Mouse (Mus musculus) heart, postnatal 0 days (tissue): Measurements from ENCODE around the gene Psme4. TPM values are rescaled to one million over a fixed set of nuclear protein-coding genes. Genes with fewer than 3 reads are reported as not detected.

Experiments
- ATAC-seq: fragments of 200-750 bp; cut with Nextera tagmentation; 2 replicates; pipeline ENCODE4 v1.8.0; 2017; ENCODE audit warnings: low read depth, moderate number of reproducible peaks, moderate library complexity; ENCODE audit not compliant: insufficient read depth
- DNase-seq: peaks from one replicate; pipeline ENCODE4 v3.0.0-alpha.2; 2016; ENCODE audit warnings: low spot score
- H3K27ac ChIP-seq: fragments of 300-500 bp; sonication (generic); 2 replicates; pipeline ENCODE4 v1.5.1; 2014; ENCODE audit warnings: low read depth, mild to moderate bottlenecking
- H3K27me3 ChIP-seq: fragments of 300-500 bp; sonication (generic); 2 replicates; pipeline ENCODE4 v1.6.1; 2014; ENCODE audit warnings: low read length, mixed read lengths; ENCODE audit not compliant: control insufficient read depth, insufficient read depth
- H3K36me3 ChIP-seq: fragments of 300-500 bp; sonication (generic); replicated peaks from 2 replicates; pipeline ENCODE4 v1.6.1; 2014; ENCODE audit warnings: low read length, mixed read lengths; ENCODE audit not compliant: control insufficient read depth, insufficient read depth
- H3K4me1 ChIP-seq: fragments of 300-500 bp; sonication (generic); 2 replicates; pipeline ENCODE4 v1.6.1; 2014; ENCODE audit warnings: antibody characterized with exemption; ENCODE audit not compliant: control insufficient read depth, insufficient read depth
- H3K4me2 ChIP-seq: fragments of 300-500 bp; sonication (generic); 2 replicates; pipeline ENCODE4 v1.6.1; 2014; ENCODE audit warnings: low read depth, mild to moderate bottlenecking, low read length, moderate library complexity
- H3K4me3 ChIP-seq: fragments of 300-500 bp; sonication (generic); 2 replicates; pipeline ENCODE4 v1.5.1; 2014; ENCODE audit warnings: low read depth, low read length
- H3K9ac ChIP-seq: fragments of 300-500 bp; sonication (generic); replicated peaks from 2 replicates; pipeline ENCODE4 v1.6.1; 2014; ENCODE audit warnings: low read depth, low read length, mixed read lengths
- H3K9me3 ChIP-seq: fragments of 300-500 bp; sonication (generic); replicated peaks from 2 replicates; pipeline ENCODE4 v1.6.1; 2016; ENCODE audit warnings: low read length; ENCODE audit not compliant: control insufficient read depth
- CTCF ChIP-seq: IDR thresholded peaks from 2 replicates; pipeline ENCODE4 v1.5.1; 2016; ENCODE audit warnings: antibody characterized with exemption, control low read depth, low read depth
- EP300 ChIP-seq: IDR thresholded peaks from 2 replicates; pipeline ENCODE4 v1.6.1; 2016; ENCODE audit warnings: antibody characterized with exemption, low read depth
- WGBS: fragments of 180-500 bp; shearing (Covaris S2); extraction: QIAGEN DNeasy Blood & Tissue Kit; methylation state at CpG from one replicate; pipeline ENCODE4 v1.1.7; 2014; 5-methylcytosine and 5-hydroxymethylcytosine counted together
- polyA plus RNA-seq: library from polyadenylated mRNA; unstranded; fragments of >200 nt; fragmentation: Nextera tagmentation; extraction: Ambion mirVana; gene quantifications from 2 replicates; pipeline ENCODE4 v1.2.1, GENCODE M21; 2015
- total RNA-seq: library from RNA; depleted of rRNA; stranded (reverse); fragments of >200 nt; gene quantifications from 2 replicates; pipeline ENCODE4 v1.2.3, GENCODE M21; 2014; ENCODE audit warnings: low replicate concordance

Gene Psme4
- total and polyA plus RNA-seq, 2 experiments from 2014 or later, result 12.0 to 59.8 TPM

DNA sequence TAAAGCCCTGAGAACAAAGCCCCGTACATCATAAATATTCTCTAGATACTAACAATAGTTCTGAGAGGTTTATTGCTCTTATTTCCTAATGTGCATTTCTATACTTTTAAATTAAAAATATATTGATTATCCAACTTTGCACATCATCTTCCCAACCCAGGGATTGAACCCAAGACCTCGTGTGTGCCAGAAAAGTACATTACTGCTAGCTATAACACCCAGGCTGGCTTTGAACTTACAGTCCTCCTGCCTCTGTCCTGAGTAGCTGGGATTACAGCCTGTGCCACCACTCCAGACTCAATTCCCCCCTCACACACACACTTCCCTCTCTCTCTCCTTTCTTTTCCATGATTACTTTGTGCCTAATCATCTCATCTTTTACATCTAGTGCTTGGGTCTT lies 116.6 kb downstream of the Psme4 start:
- H3K27ac ChIP-seq, result no peak overlapping the region
- no peak overlapping the region for H3K9ac ChIP-seq
- TF ChIP-seq CTCF (no peak), EP300 (no peak)
- ATAC-seq (no peak), DNase-seq (no peak)
- no peaks in the 10 kb centered on the region for H3K36me3 ChIP-seq
- 95% methylated on average over 2 of the region's 2 CpGs for WGBS
- H3K4me2 ChIP-seq, result no peak overlapping the region
- H3K9me3 ChIP-seq, result no peaks in the 10 kb centered on the region
- no peaks in the 10 kb centered on the region for H3K27me3 ChIP-seq
- H3K4me1 ChIP-seq, result no peaks in the 10 kb centered on the region
- no peak overlapping the region for H3K4me3 ChIP-seq

DNA sequence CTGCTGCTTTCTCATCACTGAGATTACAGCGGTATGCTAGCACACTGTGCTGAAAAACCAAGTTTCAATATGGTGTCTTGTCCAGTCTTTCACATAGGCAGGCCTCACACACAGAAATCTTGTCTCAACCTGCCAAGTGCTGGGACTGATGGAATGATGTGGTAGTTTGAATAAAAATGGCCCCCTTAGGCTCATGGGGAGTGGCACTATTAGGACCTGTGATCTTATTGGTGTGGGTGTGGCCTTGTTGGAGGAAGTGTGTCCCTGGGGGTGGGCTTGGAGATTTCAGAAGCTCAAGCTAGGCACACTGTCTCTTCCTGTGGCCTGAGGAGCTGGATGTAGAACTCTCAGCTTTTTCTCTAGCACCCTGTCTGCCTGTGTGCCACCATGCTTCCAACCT lies 124.7 kb downstream of the Psme4 start:
- Histone ChIP-seq H3K36me3 (no peaks in the 10 kb centered on the region), H3K4me1 (no peaks in the 10 kb centered on the region), H3K9ac (no peak overlapping the region), H3K27me3 (no peaks in the 10 kb centered on the region), H3K9me3 (no peaks in the 10 kb centered on the region), H3K4me2 (no peak overlapping the region), H3K4me3 (no peak overlapping the region), H3K27ac (no peak overlapping the region)
- ATAC-seq (no peak), DNase-seq (no peak)
- TF ChIP-seq CTCF, result no peak
- TF ChIP-seq EP300, result no peak
- 93% methylated on average over 1 of the region's 1 CpGs for WGBS

GRCm38 (mm10) chr11:30899312-30899711 lies 127.8 kb downstream of the Psme4 start:
- TF ChIP-seq EP300, result no peak
- TF ChIP-seq CTCF, result no peak
- Histone ChIP-seq H3K36me3 (no peaks in the 10 kb centered on the region), H3K9me3 (no peaks in the 10 kb centered on the region)

DNA sequence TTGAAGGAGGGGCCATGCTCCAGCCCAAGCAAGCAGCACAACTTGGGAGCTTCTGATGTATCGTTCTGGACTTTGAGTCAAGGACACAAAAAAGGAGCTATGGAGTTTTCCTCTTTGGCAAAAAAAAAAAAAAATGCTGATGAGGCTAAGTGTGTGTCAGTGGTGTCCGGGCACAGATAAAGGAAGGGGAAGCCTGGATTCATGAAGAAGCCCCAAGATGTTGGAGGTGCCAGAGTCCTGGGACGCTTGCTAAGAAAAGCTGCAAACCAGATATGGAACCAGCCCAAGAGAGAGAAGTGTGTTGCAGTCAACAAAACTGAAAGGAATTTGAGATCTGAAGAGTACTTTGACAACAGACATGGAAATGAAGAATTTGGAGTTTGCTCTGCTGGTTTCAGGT lies 140.8 kb downstream of the Psme4 start:
- no peaks in the 10 kb centered on the region for H3K27me3 ChIP-seq

More at GRCm38 (mm10) chr11:30899312-30899711, 127.8 kb downstream of the Psme4 start:
- DNase-seq (no peak), ATAC-seq (no peak)
- no peaks in the 10 kb centered on the region for H3K4me1 ChIP-seq
- H3K9ac ChIP-seq, result no peak overlapping the region
- H3K4me2 ChIP-seq, result no peak overlapping the region
- no peak overlapping the region for H3K4me3 ChIP-seq
- H3K27me3 ChIP-seq, result no peaks in the 10 kb centered on the region
- H3K27ac ChIP-seq, result no peak overlapping the region

GRCm38 (mm10) chr11:30920641-30921040 lies 149.1 kb downstream of the Psme4 start:
- Histone ChIP-seq H3K4me3 (no peak overlapping the region), H3K27ac (no peak overlapping the region), H3K4me2 (no peak overlapping the region), H3K4me1 (no peaks in the 10 kb centered on the region), H3K9ac (no peak overlapping the region), H3K27me3 (no peaks in the 10 kb centered on the region), H3K36me3 (no peaks in the 10 kb centered on the region; the same call in 1 of the 2 replicates), H3K9me3 (no peaks in the 10 kb centered on the region)
- ATAC-seq (no peak), DNase-seq (no peak)
- 75% methylated on average over 1 of the region's 1 CpGs for WGBS
- TF ChIP-seq EP300 (no peak), CTCF (no peak)

More for the DNA sequence above, 140.8 kb downstream of the Psme4 start:
- no peak for DNase-seq
- Histone ChIP-seq H3K9me3 (no peaks in the 10 kb centered on the region), H3K9ac (no peak overlapping the region), H3K4me1 (no peaks in the 10 kb centered on the region), H3K4me3 (no peak overlapping the region), H3K4me2 (no peak overlapping the region), H3K36me3 (no peaks in the 10 kb centered on the region), H3K27ac (no peak overlapping the region)
- no peak for ATAC-seq
- WGBS, result 85% methylated on average over 3 of the region's 3 CpGs
- TF ChIP-seq CTCF, result no peak
- TF ChIP-seq EP300, result no peak

- no peak overlapping the region for H3K9ac ChIP-seq
- H3K9me3 ChIP-seq, result no peaks in the 10 kb centered on the region
- DNase-seq (no peak), ATAC-seq (no peak)
- no peak overlapping the region for H3K4me3 ChIP-seq
- H3K4me1 ChIP-seq, result no peaks in the 10 kb centered on the region
- no peak for TF ChIP-seq EP300
- no peak for TF ChIP-seq CTCF
- peaks cover 11% of the 10 kb centered on the region for H3K36me3 ChIP-seq
- H3K27me3 ChIP-seq, result no peaks in the 10 kb centered on the region
- WGBS, result 89% methylated on average over 3 of the region's 3 CpGs
- no peak overlapping the region for H3K4me2 ChIP-seq
- H3K27ac ChIP-seq, result no peak overlapping the region
These were observed 151.8 kb downstream of the Psme4 start for GRCm38 (mm10) chr11:30923283-30923682.
